Mouse (Mus musculus): ENCODE results near the gene Socs2. TPM values are rescaled to one million over a fixed set of nuclear protein-coding genes. Genes with fewer than 3 reads are reported as not detected.
"Not testable (repeated sequence)": the region's sequence is repeated elsewhere in the genome, so short reads cannot be mapped to it uniquely, and the experiment has no call there.

Gene Socs2
- polyA plus RNA-seq, 1 experiment from 2014 or later, result 39.6 TPM

DNA sequence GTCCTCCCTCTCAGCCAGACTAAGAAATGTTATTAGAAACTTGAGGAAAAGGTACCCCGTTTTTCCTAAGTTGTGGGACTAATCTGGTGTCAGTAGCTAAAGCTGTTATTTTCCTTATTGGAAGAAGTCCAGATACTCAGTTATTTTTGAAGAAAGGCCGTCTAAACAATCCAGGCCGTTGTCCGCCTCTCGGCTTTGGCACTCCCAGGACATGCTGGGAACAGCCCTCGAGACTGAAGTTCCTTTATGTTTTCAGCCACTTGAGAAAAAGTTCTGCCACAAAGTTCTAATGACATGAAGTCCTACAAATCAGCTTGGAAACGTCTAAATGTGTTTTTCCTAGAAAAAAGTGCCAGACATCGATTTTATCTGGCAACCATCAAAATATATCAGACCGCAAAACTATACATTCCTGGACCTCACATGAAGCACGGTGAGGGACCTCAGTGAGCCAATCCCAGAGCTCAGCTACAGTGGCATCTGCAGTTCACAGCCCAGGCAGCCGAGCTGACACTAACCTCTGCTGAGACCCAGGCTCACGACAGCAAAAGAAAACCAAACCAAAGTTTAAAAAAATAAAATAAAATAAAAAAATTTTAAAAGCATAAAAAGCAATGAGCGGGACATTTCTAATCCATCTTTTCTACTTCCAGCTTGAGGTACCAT, 17.2 kb downstream of the Socs2 start:
- Histone ChIP-seq H3K27me3 (ENCODE audit: insufficient read depth, poor library complexity, severe bottlenecking) (no peaks in the 10 kb centered on the region), H3K4me3 (no peak overlapping the region), H3K9me3 (no peaks in the 10 kb centered on the region), H3K4me1 (peaks cover 13% of the 10 kb centered on the region), H3K36me3 (no peaks in the 10 kb centered on the region), H3K27ac (no peak overlapping the region)
- 44% methylated on average over 13 of the region's 13 CpGs for WGBS
- no peak for DNase-seq (ENCODE audit: low spot score)

DNA sequence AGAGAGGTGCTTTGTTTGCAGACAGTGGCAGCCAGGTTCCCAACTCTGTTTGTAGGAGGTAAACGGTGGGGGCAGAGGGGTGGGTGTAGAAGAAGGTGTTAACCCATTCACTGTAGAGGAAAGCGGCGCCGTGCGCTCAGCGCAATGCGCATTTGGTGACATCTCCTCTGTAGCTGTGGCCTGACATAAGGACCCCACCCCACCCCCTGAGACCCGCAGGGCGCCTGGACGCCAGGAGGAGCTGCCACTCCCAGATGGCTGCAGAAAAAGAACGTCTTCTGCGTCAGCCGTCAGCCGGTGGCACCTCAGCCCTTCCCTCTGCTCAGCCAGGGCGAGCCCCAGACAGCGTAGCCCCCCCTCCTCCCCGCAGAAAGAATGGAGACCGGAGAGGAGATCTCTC, 18.5 kb downstream of the Socs2 start:
- 1% methylated on average over 18 of the region's 18 CpGs for WGBS
- Histone ChIP-seq H3K9me3 (no peaks in the 10 kb centered on the region), H3K4me3 (peak overlapping the region; percentile 59), H3K36me3 (no peaks in the 10 kb centered on the region), H3K27ac (peak overlapping the region; percentile 70; the same call in 1 of the 2 replicates), H3K4me1 (peaks cover 13% of the 10 kb centered on the region), H3K27me3 (ENCODE audit: insufficient read depth, poor library complexity, severe bottlenecking) (no peaks in the 10 kb centered on the region)
- DNase-seq (ENCODE audit: low spot score), result no peak

DNA sequence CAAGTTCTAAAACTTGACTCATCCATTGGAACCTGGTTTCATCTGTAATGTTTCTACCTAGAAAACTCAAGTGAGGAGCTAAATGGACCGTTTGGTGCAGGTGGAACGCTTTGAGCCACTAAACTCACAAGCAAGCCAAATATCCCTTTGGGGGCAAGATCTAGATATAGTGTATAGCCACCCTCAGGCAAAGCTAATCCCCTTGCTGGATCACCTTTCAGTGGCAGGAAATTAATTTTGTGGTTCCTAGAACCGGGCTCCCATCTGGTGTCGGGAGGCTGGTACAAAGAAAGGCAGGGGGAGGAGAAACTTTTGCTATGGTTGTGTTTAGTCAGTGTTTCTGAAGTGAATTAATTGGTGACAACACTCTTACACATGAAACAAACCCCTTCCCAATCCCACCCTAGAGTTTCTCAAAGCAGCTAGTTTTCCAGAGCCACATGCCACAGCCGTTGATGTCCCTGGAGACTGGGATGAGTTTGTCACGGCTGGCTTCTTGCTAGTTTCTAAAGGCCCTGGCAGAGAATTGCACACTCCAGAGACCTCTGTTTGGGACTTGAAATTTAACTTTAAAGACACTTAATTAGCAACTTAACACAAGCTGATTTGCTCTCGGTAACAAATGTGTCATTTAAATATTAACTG, 19.7 kb downstream of the Socs2 start:
- DNase-seq (ENCODE audit: low spot score), result no peak
- Histone ChIP-seq H3K27me3 (ENCODE audit: insufficient read depth, poor library complexity, severe bottlenecking) (no peaks in the 10 kb centered on the region), H3K4me3 (no peak overlapping the region), H3K9me3 (no peaks in the 10 kb centered on the region), H3K36me3 (no peaks in the 10 kb centered on the region), H3K27ac (no peak overlapping the region), H3K4me1 (peaks cover 13% of the 10 kb centered on the region)
- WGBS, result 61% methylated on average over 7 of the region's 7 CpGs

DNA sequence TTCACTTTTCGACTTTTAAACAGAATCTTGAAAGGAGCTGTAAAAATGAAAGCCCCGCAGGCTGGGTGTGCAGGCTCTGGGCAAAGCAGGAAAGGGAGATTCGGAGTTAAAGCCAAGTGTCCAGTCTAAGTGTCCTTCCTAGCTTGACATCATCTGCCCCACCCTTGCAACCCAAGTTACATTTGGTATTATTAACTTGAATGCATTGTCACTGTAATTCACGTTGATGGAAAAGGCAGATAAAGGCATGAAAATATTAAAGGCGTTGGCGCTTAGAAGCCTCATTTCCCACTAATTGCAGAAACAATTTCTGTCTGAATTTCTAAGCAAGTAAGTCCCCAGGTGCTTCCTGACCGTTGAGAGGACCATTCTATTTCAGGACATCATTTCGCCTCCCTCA, 20.6 kb downstream of the Socs2 start:
- Histone ChIP-seq H3K27ac (no peak overlapping the region), H3K9me3 (no peaks in the 10 kb centered on the region), H3K36me3 (no peaks in the 10 kb centered on the region), H3K4me3 (no peak overlapping the region), H3K4me1 (peaks cover 13% of the 10 kb centered on the region), H3K27me3 (ENCODE audit: insufficient read depth, poor library complexity, severe bottlenecking) (no peaks in the 10 kb centered on the region)
- no peak for DNase-seq (ENCODE audit: low spot score)
- 80% methylated on average over 8 of the region's 8 CpGs for WGBS

DNA sequence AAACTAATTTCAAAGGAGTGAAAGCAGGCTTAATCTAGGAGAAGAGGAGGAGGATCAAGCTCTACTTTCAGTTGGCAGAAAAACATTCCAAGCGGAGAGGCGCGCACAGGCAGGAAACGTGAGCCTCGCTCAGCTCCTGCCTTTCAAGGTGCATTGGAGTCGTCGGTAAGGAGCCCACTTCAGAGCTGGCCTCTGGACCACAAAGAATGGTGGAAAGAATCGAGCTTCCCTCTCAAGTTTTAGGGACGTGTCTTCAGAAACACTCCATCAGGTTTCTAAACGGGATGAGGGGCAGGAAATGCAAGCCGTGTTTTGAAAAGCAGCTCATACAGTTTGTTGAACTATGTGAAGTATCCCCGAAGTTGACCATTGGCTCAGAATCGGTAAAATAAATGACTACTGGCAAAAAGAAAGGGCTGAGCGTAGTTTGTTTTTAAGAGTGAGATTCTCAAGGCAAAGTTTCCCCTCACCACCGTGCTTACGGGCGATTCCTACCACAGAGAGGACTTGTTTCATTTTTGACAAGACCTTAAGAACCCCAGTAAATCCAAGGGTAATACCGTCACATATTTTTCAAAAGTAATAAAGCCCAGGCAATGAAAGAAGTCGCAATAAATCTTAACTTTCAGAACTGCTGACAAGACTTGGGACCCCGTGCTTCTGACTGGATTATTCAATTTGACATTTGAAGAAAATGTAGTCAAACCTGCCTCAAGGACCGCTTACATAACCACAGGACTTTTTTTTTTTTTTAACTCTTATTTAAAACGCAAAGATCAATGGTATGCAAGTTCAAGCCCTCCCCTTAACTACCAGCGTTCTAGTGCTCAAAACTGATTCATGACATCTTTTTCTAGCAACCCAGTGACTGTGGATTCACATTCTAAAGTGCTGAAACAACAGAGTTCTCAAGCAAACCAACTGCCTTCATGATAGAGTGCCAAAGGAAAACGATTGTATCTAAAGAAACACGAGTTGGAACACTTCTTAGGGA, 21.9 kb downstream of the Socs2 start:
- DNase-seq (ENCODE audit: low spot score), result no peak
- Histone ChIP-seq H3K27me3 (ENCODE audit: insufficient read depth, poor library complexity, severe bottlenecking) (no peaks in the 10 kb centered on the region), H3K36me3 (no peaks in the 10 kb centered on the region), H3K4me3 (peak overlapping the region; percentile 15), H3K27ac (0 out of 2 replicates have a peak overlapping the region, but pooled peaks have one; percentile 47), H3K9me3 (no peaks in the 10 kb centered on the region), H3K4me1 (peaks cover 13% of the 10 kb centered on the region)
- WGBS, result 45% methylated on average over 25 of the region's 25 CpGs

DNA sequence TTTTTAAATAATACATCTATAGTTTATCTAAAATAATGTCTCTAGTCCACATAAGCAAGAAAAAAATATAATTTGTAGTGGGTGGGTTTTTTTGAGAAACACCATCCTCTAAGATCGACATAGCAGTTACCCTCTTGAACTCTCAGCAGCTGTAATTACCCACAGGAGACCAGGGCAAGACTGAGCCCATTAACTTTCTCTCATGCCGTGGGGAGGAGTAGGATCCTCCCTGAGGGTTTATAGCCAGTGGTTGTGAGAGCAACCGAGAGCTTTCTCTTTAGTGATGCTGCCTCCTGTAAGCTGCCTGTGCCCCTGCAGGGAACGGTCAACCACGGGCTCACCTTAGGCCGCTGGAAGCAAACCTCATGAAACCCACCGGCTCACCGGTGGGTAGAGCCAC, 24.9 kb downstream of the Socs2 start:
- Histone ChIP-seq H3K4me3 (no peak overlapping the region), H3K36me3 (no peaks in the 10 kb centered on the region), H3K9me3 (no peaks in the 10 kb centered on the region), H3K27me3 (ENCODE audit: insufficient read depth, poor library complexity, severe bottlenecking) (no peaks in the 10 kb centered on the region), H3K27ac (no peak overlapping the region), H3K4me1 (peaks cover 13% of the 10 kb centered on the region)
- WGBS, result 76% methylated on average over 8 of the region's 8 CpGs
- DNase-seq (ENCODE audit: low spot score), result no peak

DNA sequence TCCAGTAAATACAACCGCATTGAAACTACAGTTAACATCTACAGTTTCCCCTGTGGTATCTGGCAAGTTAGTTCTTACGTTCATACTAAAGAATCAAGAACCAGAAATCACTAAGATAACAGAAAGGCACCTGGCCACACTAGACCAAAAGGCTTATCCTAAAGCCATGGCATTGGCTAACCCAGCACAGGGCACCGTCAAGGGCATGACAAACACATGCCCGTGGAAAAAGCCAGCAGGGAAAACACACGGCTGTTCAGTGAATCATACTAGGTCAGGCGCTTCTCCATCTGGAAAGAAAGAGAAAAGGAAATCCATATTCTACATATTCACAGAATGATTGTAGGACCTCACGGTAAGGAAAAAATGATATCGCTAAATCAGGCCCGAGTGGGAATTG, 26.1 kb downstream of the Socs2 start:
- DNase-seq (ENCODE audit: low spot score), result no peak

DNA sequence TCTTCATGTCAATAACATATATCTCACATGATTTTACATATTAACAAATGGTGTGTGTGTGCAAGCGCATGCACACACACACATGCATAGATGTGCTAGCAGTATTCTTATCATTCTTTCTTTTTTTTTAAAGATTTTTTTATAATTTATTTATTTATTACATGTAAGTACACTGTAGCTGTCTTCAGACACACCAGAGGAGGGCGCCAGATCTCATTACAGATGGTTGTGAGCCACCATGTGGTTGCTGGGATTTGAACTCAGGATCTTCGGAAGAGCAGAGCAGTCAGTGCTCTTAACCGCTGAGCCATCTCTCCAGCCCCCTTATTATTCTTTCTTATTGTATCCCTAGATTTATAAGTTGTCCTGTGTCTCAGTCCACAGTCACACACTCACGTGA, 27.2 kb downstream of the Socs2 start:
- H3K27me3 ChIP-seq (ENCODE audit: insufficient read depth, poor library complexity, severe bottlenecking); H3K36me3 ChIP-seq; H3K4me3 ChIP-seq; H3K9me3 ChIP-seq; H3K27ac ChIP-seq; DNase-seq (ENCODE audit: low spot score): not testable (repeated sequence)
- peaks cover 12% of the 10 kb centered on the region for H3K4me1 ChIP-seq
- WGBS, result 93% methylated on average over 5 of the region's 5 CpGs

More for the DNA sequence above, 26.1 kb downstream of the Socs2 start:
- no peaks in the 10 kb centered on the region for H3K9me3 ChIP-seq
- no peaks in the 10 kb centered on the region for H3K36me3 ChIP-seq
- no peak overlapping the region for H3K4me3 ChIP-seq
- peaks cover 13% of the 10 kb centered on the region for H3K4me1 ChIP-seq
- no peaks in the 10 kb centered on the region for H3K27me3 ChIP-seq (ENCODE audit: insufficient read depth, poor library complexity, severe bottlenecking)
- WGBS, result 90% methylated on average over 9 of the region's 9 CpGs
- H3K27ac ChIP-seq, result no peak overlapping the region

DNA sequence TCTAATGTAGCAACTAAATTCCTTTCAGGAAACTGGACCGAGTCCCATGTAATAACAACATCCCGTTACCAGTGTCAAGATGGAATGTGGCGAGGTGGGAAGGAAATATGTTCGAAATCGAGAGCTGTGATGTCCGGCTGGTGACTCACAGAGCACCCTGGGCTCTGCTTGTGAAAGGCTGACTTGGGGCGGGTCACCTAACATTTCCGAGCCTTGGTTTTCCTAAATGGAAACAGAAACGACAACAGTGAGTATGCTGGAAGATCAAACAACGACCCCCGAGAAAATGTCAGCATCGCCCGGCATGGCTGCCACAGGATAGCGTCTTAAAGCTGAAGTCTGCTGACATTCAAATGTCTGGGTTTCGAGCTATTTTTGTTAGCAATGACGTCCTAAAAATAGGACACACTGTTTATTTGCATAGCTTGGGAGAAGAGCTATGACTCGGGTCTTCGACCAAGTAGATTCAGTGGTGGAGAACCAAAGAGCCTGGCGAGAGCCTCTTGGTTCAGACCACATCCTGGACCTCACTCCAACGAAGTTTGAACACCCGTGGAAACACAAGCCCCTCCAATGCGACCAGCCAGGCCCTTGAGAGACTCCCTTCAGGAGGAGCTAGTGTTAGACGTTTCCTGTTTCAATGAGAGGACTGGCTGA, 28.0 kb downstream of the Socs2 start:
- H3K4me1 ChIP-seq, result peaks cover 9% of the 10 kb centered on the region
- H3K9me3 ChIP-seq, result no peaks in the 10 kb centered on the region
- no peaks in the 10 kb centered on the region for H3K36me3 ChIP-seq
- H3K27me3 ChIP-seq (ENCODE audit: insufficient read depth, poor library complexity, severe bottlenecking), result no peaks in the 10 kb centered on the region
- 0 out of 2 replicates have a peak overlapping the region, but pooled peaks have one; percentile 3 for H3K4me3 ChIP-seq
- DNase-seq (ENCODE audit: low spot score), result no peak
- WGBS, result 60% methylated on average over 23 of the region's 23 CpGs
- peak overlapping the region; percentile 23; the same call in 1 of the 2 replicates for H3K27ac ChIP-seq

DNA sequence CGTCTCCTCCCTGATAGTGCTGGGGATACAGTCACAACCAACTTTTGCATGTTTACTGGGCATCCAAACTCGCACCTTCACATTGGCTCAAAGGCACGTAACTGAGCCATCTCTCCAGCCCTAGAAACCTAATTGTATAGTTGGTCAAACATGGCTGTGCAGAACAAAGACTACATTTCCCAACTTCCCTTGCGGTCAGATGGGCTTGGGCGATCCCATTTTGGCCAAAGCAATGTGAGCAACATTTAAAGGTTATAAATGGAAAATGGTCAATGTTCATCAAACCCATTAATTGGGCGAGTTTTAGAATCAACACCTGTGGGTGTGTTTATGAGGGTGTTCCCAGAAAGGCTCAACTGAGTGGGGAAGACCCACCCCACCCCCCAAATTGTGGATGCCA, 30.5 kb downstream of the Socs2 start:
- no peaks in the 10 kb centered on the region for H3K36me3 ChIP-seq
- no peak overlapping the region for H3K27ac ChIP-seq
- H3K4me1 ChIP-seq, result peaks cover 9% of the 10 kb centered on the region
- no peaks in the 10 kb centered on the region for H3K27me3 ChIP-seq (ENCODE audit: insufficient read depth, poor library complexity, severe bottlenecking)
- DNase-seq (ENCODE audit: low spot score), result no peak
- WGBS, result 84% methylated on average over 6 of the region's 6 CpGs
- H3K4me3 ChIP-seq, result no peak overlapping the region
- no peaks in the 10 kb centered on the region for H3K9me3 ChIP-seq

DNA sequence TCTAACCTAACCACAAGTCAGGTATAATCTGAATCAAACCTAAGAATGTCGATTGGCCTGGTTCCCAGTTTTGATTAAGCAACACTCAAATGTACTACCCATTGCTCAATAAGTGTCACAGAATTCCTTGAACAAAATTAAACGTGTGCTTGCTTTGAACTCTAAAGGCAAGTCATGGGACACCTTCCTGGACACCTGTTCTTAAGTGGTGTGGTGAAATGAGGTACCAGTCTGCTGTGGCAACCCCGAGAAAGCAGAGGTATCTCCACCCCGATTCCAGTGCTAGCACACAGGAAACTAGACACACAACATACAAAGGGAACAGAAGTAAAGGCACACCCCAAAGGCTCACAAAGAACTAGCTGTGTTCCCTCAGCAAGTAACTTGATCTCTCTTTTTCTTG, 31.2 kb downstream of the Socs2 start:
- DNase-seq (ENCODE audit: low spot score), result no peak
- 74% methylated on average over 4 of the region's 4 CpGs for WGBS
- Histone ChIP-seq H3K27me3 (ENCODE audit: insufficient read depth, poor library complexity, severe bottlenecking) (no peaks in the 10 kb centered on the region), H3K27ac (no peak overlapping the region), H3K36me3 (no peaks in the 10 kb centered on the region), H3K9me3 (no peaks in the 10 kb centered on the region), H3K4me1 (peaks cover 9% of the 10 kb centered on the region), H3K4me3 (no peak overlapping the region)

DNA sequence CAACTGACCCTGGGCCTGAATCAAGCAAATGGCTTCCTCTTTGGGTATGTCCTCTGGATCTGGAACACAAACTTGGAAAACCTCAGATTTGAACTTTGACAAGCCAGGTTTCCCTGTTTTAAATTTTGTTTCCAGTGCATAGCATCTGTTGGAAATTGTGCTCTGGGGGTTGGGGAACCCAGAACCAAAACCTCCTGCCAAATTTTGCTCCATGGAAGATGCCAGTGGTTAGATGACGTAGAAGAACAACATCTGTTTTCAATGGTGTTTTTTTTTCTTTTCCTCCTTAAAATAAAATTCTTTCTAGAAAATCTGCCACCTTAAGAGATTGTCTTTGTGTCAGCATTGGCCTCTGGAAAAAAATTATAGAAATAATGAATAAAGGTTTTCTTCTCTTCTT, 31.9 kb downstream of the Socs2 start:
- Histone ChIP-seq H3K27me3 (ENCODE audit: insufficient read depth, poor library complexity, severe bottlenecking) (no peaks in the 10 kb centered on the region), H3K4me1 (peaks cover 9% of the 10 kb centered on the region), H3K4me3 (no peak overlapping the region), H3K27ac (no peak overlapping the region), H3K36me3 (no peaks in the 10 kb centered on the region), H3K9me3 (no peaks in the 10 kb centered on the region)
- no peak for DNase-seq (ENCODE audit: low spot score)
- 93% methylated on average over 1 of the region's 1 CpGs for WGBS

All from heart, embryonic 10.5 days (tissue).